Mouse (Mus musculus) embryonic facial prominence, embryonic 14.5 days (tissue): ENCODE measurements around the gene Arih1. TPM values are rescaled to one million over a fixed set of nuclear protein-coding genes. Genes with fewer than 3 reads are reported as not detected.
"Not testable (repeated sequence)": the region's sequence is repeated elsewhere in the genome, so short reads cannot be mapped to it uniquely, and the experiment has no call there.

Experiments used
- ATAC-seq: fragments of 200-750 bp; cut with Nextera tagmentation; 2 replicates; pipeline ENCODE4 v1.8.0; 2017; ENCODE audit warnings: low read depth, moderate number of reproducible peaks, moderate TSS enrichment
- DNase-seq: peaks from one replicate; pipeline ENCODE4 v3.0.0-alpha.2; 2015; ENCODE audit warnings: low spot score
- H3K27ac ChIP-seq: fragments of 300-500 bp; sonication (generic); replicated peaks from 2 replicates; pipeline ENCODE4 v1.5.1; 2014; ENCODE audit warnings: low read depth, mild to moderate bottlenecking, low read length, moderate library complexity
- H3K27me3 ChIP-seq: fragments of 300-500 bp; sonication (generic); replicated peaks from 2 replicates; pipeline ENCODE4 v1.6.1; 2014; ENCODE audit warnings: low read length; ENCODE audit not compliant: control insufficient read depth, insufficient read depth
- H3K36me3 ChIP-seq: fragments of 300-500 bp; sonication (generic); 2 replicates; pipeline ENCODE4 v1.6.1; 2014; ENCODE audit warnings: low read length, mixed read lengths; ENCODE audit not compliant: control insufficient read depth, insufficient read depth
- H3K4me1 ChIP-seq: fragments of 300-500 bp; sonication (generic); 2 replicates; pipeline ENCODE4 v1.6.1; 2014; ENCODE audit warnings: antibody characterized with exemption, low read length; ENCODE audit not compliant: control insufficient read depth, insufficient read depth
- H3K4me2 ChIP-seq: fragments of 300-500 bp; sonication (generic); 2 replicates; pipeline ENCODE4 v1.6.1; 2014; ENCODE audit warnings: low read depth, mild to moderate bottlenecking, low read length, moderate library complexity, mixed read lengths
- H3K4me3 ChIP-seq: fragments of 300-500 bp; sonication (generic); 2 replicates; pipeline ENCODE4 v1.5.1; 2014; ENCODE audit warnings: low read depth, mild to moderate bottlenecking, low read length
- H3K9ac ChIP-seq: fragments of 300-500 bp; sonication (generic); 2 replicates; pipeline ENCODE4 v1.6.1; 2014; ENCODE audit warnings: low read depth, mild to moderate bottlenecking, low read length, moderate library complexity, mixed read lengths
- H3K9me3 ChIP-seq: fragments of 300-500 bp; sonication (generic); 2 replicates; pipeline ENCODE4 v1.6.1; 2016; ENCODE audit warnings: low read length; ENCODE audit not compliant: control insufficient read depth
- WGBS: fragments of 180-500 bp; shearing (Covaris S2); extraction: QIAGEN DNeasy Blood & Tissue Kit; methylation state at CpG from one replicate; pipeline ENCODE4 v1.1.7; 2014; 5-methylcytosine and 5-hydroxymethylcytosine counted together
- polyA plus RNA-seq: library from polyadenylated mRNA; unstranded; fragments of >200 nt; fragmentation: Nextera tagmentation; extraction: Ambion mirVana; gene quantifications from 2 replicates; pipeline ENCODE4 v1.2.1, GENCODE M21; 2014

The Arih1 gene
- polyA plus RNA-seq, 1 experiment from 2014 or later: 15.5 TPM

DNA sequence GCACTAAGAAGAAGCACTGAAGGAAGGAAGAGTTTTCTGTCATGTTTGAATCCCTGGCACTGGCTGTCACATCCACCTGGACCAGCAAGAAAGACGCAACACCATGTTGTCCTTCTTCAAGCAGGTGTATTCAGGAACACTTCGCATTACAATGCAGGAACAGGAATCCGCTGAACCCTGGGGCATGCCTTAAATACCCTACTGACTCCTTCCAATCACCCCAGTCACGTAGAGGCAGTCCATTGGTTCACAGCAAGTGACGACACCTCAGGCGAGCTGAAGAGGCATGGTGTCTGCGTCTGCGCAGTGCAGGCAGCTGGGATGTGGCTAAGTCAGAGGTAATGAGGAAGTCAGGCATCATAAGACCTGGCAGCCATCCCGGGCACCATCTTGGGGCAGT, 116.8 kb downstream of the Arih1 start:
- no peak for ATAC-seq
- no peaks in the 10 kb centered on the region for H3K36me3 ChIP-seq
- no peak overlapping the region for H3K4me3 ChIP-seq
- no peaks in the 10 kb centered on the region for H3K27me3 ChIP-seq
- no peak overlapping the region for H3K27ac ChIP-seq
- DNase-seq: no peak
- H3K4me1 ChIP-seq: no peaks in the 10 kb centered on the region
- H3K4me2 ChIP-seq: no peak overlapping the region
- WGBS: 90% methylated on average over 9 of the region's 9 CpGs
- peaks cover 15% of the 10 kb centered on the region; the same call in 1 of the 2 replicates for H3K9me3 ChIP-seq
- no peak overlapping the region for H3K9ac ChIP-seq

GRCm38 (mm10) chr9:59369220-59369619, 117.2 kb downstream of the Arih1 start:
- ATAC-seq: no peak
- Histone ChIP-seq H3K4me2 (no peak overlapping the region), H3K36me3 (no peaks in the 10 kb centered on the region), H3K4me1 (no peaks in the 10 kb centered on the region), H3K27me3 (no peaks in the 10 kb centered on the region), H3K9me3 (peaks cover 15% of the 10 kb centered on the region; the same call in 1 of the 2 replicates), H3K27ac (no peak overlapping the region), H3K4me3 (no peak overlapping the region), H3K9ac (no peak overlapping the region)
- DNase-seq: no peak
- WGBS: 69% methylated on average over 5 of the region's 5 CpGs

DNA sequence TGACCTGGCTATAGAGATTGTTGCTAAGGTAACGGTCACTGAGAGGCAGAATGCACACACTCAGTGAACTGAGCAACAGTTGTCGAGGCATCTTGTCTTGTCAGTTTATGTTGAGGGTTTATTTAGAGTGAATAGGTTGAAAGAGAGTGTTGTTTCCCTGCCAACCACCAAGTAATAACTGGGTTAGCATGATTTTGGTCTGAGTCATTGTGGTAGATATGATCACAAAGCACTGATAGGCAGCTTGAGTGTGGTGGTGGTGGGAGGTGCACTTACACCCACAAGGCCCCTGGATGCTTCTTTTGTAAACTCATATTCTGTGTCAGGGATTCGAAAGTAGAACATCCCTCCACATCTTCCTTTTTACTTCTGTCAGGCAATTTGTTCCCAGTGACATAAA, 125.9 kb downstream of the Arih1 start:
- not testable (repeated sequence) for H3K9me3 ChIP-seq, H3K4me3 ChIP-seq, H3K36me3 ChIP-seq, H3K4me2 ChIP-seq, H3K9ac ChIP-seq, DNase-seq, H3K27me3 ChIP-seq, ATAC-seq, H3K4me1 ChIP-seq, H3K27ac ChIP-seq
- no CpG with 5 or more reads among the region's 3 CpGs for WGBS

- not testable (repeated sequence) for H3K9ac ChIP-seq, H3K27me3 ChIP-seq, DNase-seq, H3K4me2 ChIP-seq, H3K36me3 ChIP-seq, H3K4me3 ChIP-seq, ATAC-seq, H3K27ac ChIP-seq, H3K4me1 ChIP-seq, H3K9me3 ChIP-seq
- WGBS: 31% methylated on average over 1 of the region's 1 CpGs
These were observed 128.4 kb downstream of the Arih1 start for GRCm38 (mm10) chr9:59358041-59358440.

DNA sequence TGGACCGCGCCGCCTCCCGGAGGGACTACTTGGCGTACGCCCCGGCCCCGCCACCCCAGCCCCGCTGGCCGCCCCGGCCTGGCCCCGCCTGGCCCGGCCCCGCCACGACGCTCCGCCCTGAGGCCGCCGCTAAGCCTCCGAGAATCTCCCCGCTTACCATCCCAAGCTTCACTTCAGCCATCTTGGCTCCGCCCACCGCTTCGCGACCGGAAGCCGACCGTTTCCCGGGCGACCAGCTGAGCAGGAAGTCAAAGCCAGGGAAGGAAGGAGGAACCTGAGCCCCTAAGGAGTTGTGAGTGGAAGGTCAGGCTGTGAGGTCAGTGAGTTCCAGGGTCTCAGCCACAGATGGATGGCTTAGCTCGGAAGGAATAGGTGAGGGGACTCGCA, 133.2 kb downstream of the Arih1 start, which contains the start of gene Bbs4:
Gene Bbs4 (minus strand): TSS at position 256 of the 387 bp plus-strand sequence.
- H3K9me3 ChIP-seq: no peaks in the 10 kb centered on the region
- ATAC-seq (peak; percentile 97), DNase-seq (peak; percentile 94)
- peak within 1 kb of the TSS; percentile 75 for H3K4me3 ChIP-seq
- 2% methylated on average over 21 of the region's 32 CpGs for WGBS
- H3K27me3 ChIP-seq: no peaks in the 10 kb centered on the region; the same call in 1 of the 2 replicates
- peak within 1 kb of the TSS; percentile 84 for H3K27ac ChIP-seq
- peak within 1 kb of the TSS; percentile 64 for H3K4me2 ChIP-seq
- H3K4me1 ChIP-seq: peaks cover 3% of the 10 kb centered on the region; the same call in 1 of the 2 replicates
- peak within 1 kb of the TSS; percentile 82 for H3K9ac ChIP-seq
- H3K36me3 ChIP-seq: no peaks in the 10 kb centered on the region

- peak overlapping the region; percentile 64 for H3K4me2 ChIP-seq
- H3K9ac ChIP-seq: peak overlapping the region; percentile 82
- DNase-seq: peak; percentile 10
- no peaks in the 10 kb centered on the region; the same call in 1 of the 2 replicates for H3K27me3 ChIP-seq
- H3K9me3 ChIP-seq: no peaks in the 10 kb centered on the region
- H3K4me3 ChIP-seq: peak overlapping the region; percentile 75
- H3K27ac ChIP-seq: peak overlapping the region; percentile 84
- peak; percentile 17; the same call in 1 of the 2 replicates for ATAC-seq
- 10% methylated on average over 15 of the region's 15 CpGs for WGBS
- H3K36me3 ChIP-seq: no peaks in the 10 kb centered on the region
- H3K4me1 ChIP-seq: peaks cover 3% of the 10 kb centered on the region; the same call in 1 of the 2 replicates
These were observed 133.7 kb downstream of the Arih1 start for GRCm38 (mm10) chr9:59352586-59353252.

- H3K9me3 ChIP-seq: no peaks in the 10 kb centered on the region
- no peak overlapping the region for H3K4me3 ChIP-seq
- no peaks in the 10 kb centered on the region for H3K27me3 ChIP-seq
- H3K4me1 ChIP-seq: no peaks in the 10 kb centered on the region
- DNase-seq: no peak
- no peak overlapping the region for H3K9ac ChIP-seq
- WGBS: 61% methylated on average over 2 of the region's 2 CpGs
- H3K4me2 ChIP-seq: no peak overlapping the region
- ATAC-seq: no peak
- H3K36me3 ChIP-seq: peaks cover 18% of the 10 kb centered on the region
- no peak overlapping the region for H3K27ac ChIP-seq
These were observed 140.2 kb downstream of the Arih1 start for GRCm38 (mm10) chr9:59346176-59346575.

DNA sequence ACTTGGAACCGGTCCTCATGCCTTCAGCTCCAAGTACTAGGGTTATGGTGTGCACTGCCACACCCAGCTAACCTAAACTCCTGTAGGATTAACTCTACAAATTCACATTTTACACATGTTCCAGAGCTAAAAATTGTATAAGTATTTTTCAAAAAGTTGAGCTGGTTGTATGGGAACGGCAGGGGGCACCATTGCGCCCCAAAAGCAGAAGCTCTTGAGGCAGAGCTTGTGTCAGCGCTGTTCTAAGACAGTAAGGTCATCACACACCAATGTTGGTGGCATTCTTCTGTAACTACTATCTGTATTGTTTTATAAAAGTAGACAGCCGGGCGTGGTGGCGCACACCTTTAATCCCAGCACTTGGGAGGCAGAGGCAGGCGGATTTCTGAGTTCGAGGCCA, 146.4 kb downstream of the Arih1 start:
- WGBS: 80% methylated on average over 8 of the region's 9 CpGs
- no peaks in the 10 kb centered on the region for H3K27me3 ChIP-seq
- no peak overlapping the region for H3K27ac ChIP-seq
- no peaks in the 10 kb centered on the region for H3K4me1 ChIP-seq
- H3K9ac ChIP-seq: no peak overlapping the region
- DNase-seq: peak; percentile 18
- H3K4me2 ChIP-seq: no peak overlapping the region
- no peak overlapping the region for H3K4me3 ChIP-seq
- no peaks in the 10 kb centered on the region for H3K9me3 ChIP-seq
- no peak for ATAC-seq
- H3K36me3 ChIP-seq: peaks cover 24% of the 10 kb centered on the region

- Histone ChIP-seq H3K4me1 (no peaks in the 10 kb centered on the region), H3K4me2 (no peak overlapping the region), H3K36me3 (peaks cover 24% of the 10 kb centered on the region), H3K9me3 (no peaks in the 10 kb centered on the region), H3K4me3 (no peak overlapping the region), H3K27ac (no peak overlapping the region), H3K9ac (no peak overlapping the region), H3K27me3 (no peaks in the 10 kb centered on the region)
- ATAC-seq (no peak), DNase-seq (peak; percentile 31)
- 75% methylated on average over 5 of the region's 5 CpGs for WGBS
These were observed 147.3 kb downstream of the Arih1 start for GRCm38 (mm10) chr9:59339107-59339506.
